Mouse (Mus musculus): ENCODE data around the gene Tmtc3. TPM values are rescaled to one million over a fixed set of nuclear protein-coding genes. Genes with fewer than 3 reads are reported as not detected.
"Not testable (repeated sequence)": the region's sequence is repeated elsewhere in the genome, so short reads cannot be mapped to it uniquely, and the experiment has no call there.

The Tmtc3 gene
- total RNA-seq (2021): 10 to 100 TPM in 1 of 2 experiments, 1 to 10 TPM in 1; 9.5 to 10.0 TPM
- long read RNA-seq, experiment 1: 0 reads
- long read RNA-seq, experiment 2, full-length matches to known transcripts: 2 of 2 reads
- long read RNA-seq, experiment 2, partial matches to known transcripts: 0 of 2 reads
- long read RNA-seq, experiment 2, other reads (novel, unspliced or antisense): 0 of 2 reads

GRCm38 (mm10) chr10:100487097-100487978 is at the start of gene Tmtc3, which contains the start of gene Cep290:
Gene Tmtc3, minus strand, starts transcription at chr10:100487350.
Gene Cep290, plus strand, starts transcription at chr10:100487558.
- peak; percentile 90 for DNase-seq
- intact Hi-C loops (cut with DNase I; ENCODE audit: low total_unique reads): loop anchor here (10.0 kb wide), 1 partner anchor 843 kb away; no protein-coding TSS in a partner anchor

- intact Hi-C loops (cut with DNase I; ENCODE audit: low total_unique reads): no loop called here
- DNase-seq: no peak
These were observed 37.6 kb upstream of the Tmtc3 start for GRCm38 (mm10) chr10:100524499-100525390.

- no peak for DNase-seq
- intact Hi-C loops (cut with DNase I; ENCODE audit: low total_unique reads): no loop called here
These were observed 35.2 kb upstream of the Tmtc3 start for GRCm38 (mm10) chr10:100522330-100522729.

GRCm38 (mm10) chr10:100521617-100522016 is 34.5 kb upstream of the Tmtc3 start:
- intact Hi-C loops (cut with DNase I; ENCODE audit: low total_unique reads): no loop called here
- no peak for DNase-seq

GRCm38 (mm10) chr10:100508170-100508569 is 21.0 kb upstream of the Tmtc3 start:
- intact Hi-C loops (cut with DNase I; ENCODE audit: low total_unique reads): no loop called here
- no peak for DNase-seq

GRCm38 (mm10) chr10:100498309-100498708 is 11.2 kb upstream of the Tmtc3 start:
- intact Hi-C loops (cut with DNase I; ENCODE audit: low total_unique reads): no loop called here
- no peak for DNase-seq

GRCm38 (mm10) chr10:100491916-100492315 is 4.8 kb upstream of the Tmtc3 start:
- intact Hi-C loops (cut with DNase I; ENCODE audit: low total_unique reads): no loop called here
- no peak for DNase-seq

GRCm38 (mm10) chr10:100486701-100487096 is 451 bp downstream of the Tmtc3 start:
- DNase-seq: peak; percentile 8
- intact Hi-C loops (cut with DNase I; ENCODE audit: low total_unique reads): loop anchor here (10.0 kb wide), 1 partner anchor 842 kb away; no protein-coding TSS in a partner anchor

GRCm38 (mm10) chr10:100479538-100479937 is 7.6 kb downstream of the Tmtc3 start:
- DNase-seq: no peak
- intact Hi-C loops (cut with DNase I; ENCODE audit: low total_unique reads): no loop called here

- DNase-seq: no peak
- intact Hi-C loops (cut with DNase I; ENCODE audit: low total_unique reads): no loop called here
These were observed 12.1 kb downstream of the Tmtc3 start for GRCm38 (mm10) chr10:100475040-100475439.

- intact Hi-C loops (cut with DNase I; ENCODE audit: low total_unique reads): no loop called here
- DNase-seq: no peak
These were observed 26.6 kb downstream of the Tmtc3 start for GRCm38 (mm10) chr10:100460515-100460914.

- intact Hi-C loops (cut with DNase I; ENCODE audit: low total_unique reads): no loop called here
- DNase-seq: no peak
These were observed 37.8 kb downstream of the Tmtc3 start for GRCm38 (mm10) chr10:100449394-100449793.

- intact Hi-C loops (cut with DNase I; ENCODE audit: low total_unique reads): no loop called here
- peak; percentile 8 for DNase-seq
These were observed 59.6 kb downstream of the Tmtc3 start for GRCm38 (mm10) chr10:100427592-100427991.

- DNase-seq: no peak
- intact Hi-C loops (cut with DNase I; ENCODE audit: low total_unique reads): no loop called here
These were observed 71.6 kb downstream of the Tmtc3 start for GRCm38 (mm10) chr10:100415566-100415965.

GRCm38 (mm10) chr10:100402301-100402700 is 84.8 kb downstream of the Tmtc3 start:
- intact Hi-C loops (cut with DNase I; ENCODE audit: low total_unique reads); DNase-seq: not testable (repeated sequence)

Other genes starting within 250 kb of the Tmtc3 start
- gene Gm4301, start 151.7 kb downstream of the Tmtc3 start, total RNA-seq (2021): not detected
- gene Gm4302, start 146.5 kb downstream of the Tmtc3 start, total RNA-seq (2021): not detected
- gene Gm4303, start 141.4 kb downstream of the Tmtc3 start, total RNA-seq (2021): not detected
- not detected for gene Gm4305, start 136.3 kb downstream of the Tmtc3 start, total RNA-seq (2021)
- not detected for gene Gm4307, start 126.0 kb downstream of the Tmtc3 start, total RNA-seq (2021)
- gene Gm4312, start 104.8 kb downstream of the Tmtc3 start, total RNA-seq (2021): not detected
- 1 to 10 TPM; 1.8 to 1.9 TPM for gene Cep290, start 208 bp upstream of the Tmtc3 start, total RNA-seq (2021)
- 1 to 10 TPM; 5.5 to 5.9 TPM for gene 4930430F08Rik, start 103.1 kb upstream of the Tmtc3 start, total RNA-seq (2021)
- gene 1700017N19Rik, start 103.1 kb upstream of the Tmtc3 start, total RNA-seq (2021): not detected